Mouse (Mus musculus) stomach, embryonic 14.5 days (tissue): ENCODE results near the gene Foxj3. TPM values are rescaled to one million over a fixed set of nuclear protein-coding genes. Genes with fewer than 3 reads are reported as not detected.

ENCODE experiments used
- ATAC-seq: fragments of 200-750 bp; cut with Nextera tagmentation; 2 replicates; pipeline ENCODE4 v1.8.0; 2017; ENCODE audit warnings: low read depth, moderate TSS enrichment; ENCODE audit not compliant: insufficient number of reproducible peaks, insufficient read depth, low FRiP score
- H3K27ac ChIP-seq: fragments of 300-500 bp; sonication (generic); 2 replicates; pipeline ENCODE4 v1.5.1; 2014; ENCODE audit warnings: mild to moderate bottlenecking, low read length, moderate library complexity, mixed read lengths
- H3K27me3 ChIP-seq: fragments of 300-500 bp; sonication (generic); 2 replicates; pipeline ENCODE4 v1.6.1; 2014; ENCODE audit warnings: low read length, control low read depth, mixed read lengths; ENCODE audit not compliant: control insufficient read depth, insufficient read depth
- H3K36me3 ChIP-seq: fragments of 300-500 bp; sonication (generic); 2 replicates; pipeline ENCODE4 v1.6.1; 2014; ENCODE audit warnings: mild to moderate bottlenecking, control low read depth, low read length, moderate library complexity, mixed read lengths; ENCODE audit not compliant: control insufficient read depth, insufficient read depth
- H3K4me1 ChIP-seq: fragments of 300-500 bp; sonication (generic); 2 replicates; pipeline ENCODE4 v1.6.1; 2014; ENCODE audit warnings: low read length, control low read depth, mixed read lengths; ENCODE audit not compliant: control insufficient read depth, insufficient read depth
- H3K4me2 ChIP-seq: fragments of 300-500 bp; sonication (generic); replicated peaks from 2 replicates; pipeline ENCODE4 v1.6.1; 2014; ENCODE audit warnings: low read depth, low read length, control low read depth
- H3K4me3 ChIP-seq: fragments of 300-500 bp; sonication (generic); 2 replicates; pipeline ENCODE4 v1.5.1; 2014; ENCODE audit warnings: low read depth, low read length, control low read depth
- H3K9ac ChIP-seq: fragments of 300-500 bp; sonication (generic); replicated peaks from 2 replicates; pipeline ENCODE4 v1.6.1; 2014; ENCODE audit warnings: low read depth, mild to moderate bottlenecking, control low read depth, low read length, moderate library complexity, mixed read lengths
- H3K9me3 ChIP-seq: fragments of 300-500 bp; sonication (generic); 2 replicates; pipeline ENCODE4 v1.6.1; 2016; ENCODE audit warnings: low read depth, low read length, control low read depth; ENCODE audit not compliant: control insufficient read depth
- WGBS: fragments of 180-500 bp; shearing (Covaris S2); extraction: QIAGEN DNeasy Blood & Tissue Kit; methylation state at CpG from one replicate; pipeline ENCODE4 v1.1.7; 2014; 5-methylcytosine and 5-hydroxymethylcytosine counted together
- polyA plus RNA-seq: library from polyadenylated mRNA; unstranded; fragments of >200 nt; fragmentation: Nextera tagmentation; extraction: Ambion mirVana; gene quantifications from 2 replicates; pipeline ENCODE4 v1.2.1, GENCODE M21; 2014

The Foxj3 gene
- polyA plus RNA-seq, 1 experiment from 2014 or later, result 26.8 TPM

DNA sequence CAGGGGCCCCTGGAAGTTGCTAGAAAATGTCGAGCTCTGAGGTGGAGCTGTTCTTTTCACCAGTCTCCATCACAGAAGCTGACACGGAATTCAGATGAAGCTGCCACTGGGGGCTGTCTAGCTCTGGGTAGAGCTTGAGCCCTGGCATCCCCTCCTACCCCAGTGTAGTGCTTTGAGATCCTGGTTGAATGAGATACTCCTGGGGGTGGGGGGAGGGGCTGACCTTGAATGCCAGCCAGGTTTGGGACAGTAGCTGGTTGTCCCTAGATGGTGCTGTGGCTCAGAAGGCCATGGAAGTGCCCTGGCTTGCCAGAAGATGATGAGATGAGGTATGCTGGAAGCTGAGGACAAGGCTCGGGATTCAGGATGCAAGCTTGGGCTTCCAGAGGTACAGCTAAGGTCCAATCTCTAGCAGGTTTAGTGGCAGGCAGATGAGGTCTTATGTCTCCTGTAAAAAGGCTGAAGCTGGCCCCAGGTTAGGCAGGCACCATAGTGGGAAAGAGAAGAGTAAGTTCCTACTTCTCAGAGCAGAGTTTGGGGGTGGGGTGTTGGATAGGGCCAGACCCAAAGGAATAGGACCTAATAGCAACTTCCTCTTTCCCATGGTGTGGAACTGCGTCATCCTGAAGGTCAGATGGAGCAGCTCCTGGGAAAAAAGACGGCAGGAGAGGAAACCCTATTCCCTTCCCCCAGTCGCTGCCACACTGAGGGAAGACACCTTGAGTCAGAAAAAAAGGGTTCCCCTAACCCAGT is 98.3 kb downstream of the Foxj3 start:
- H3K27me3 ChIP-seq, result no peaks in the 10 kb centered on the region
- H3K36me3 ChIP-seq, result 0 out of 2 replicates have a peak, but pooled peaks cover 3% of the 10 kb centered on the region
- H3K9me3 ChIP-seq, result no peaks in the 10 kb centered on the region
- no peak overlapping the region for H3K4me3 ChIP-seq
- H3K4me1 ChIP-seq, result no peaks in the 10 kb centered on the region
- 60% methylated on average over 6 of the region's 6 CpGs for WGBS
- no peak overlapping the region for H3K27ac ChIP-seq
- no peak overlapping the region for H3K4me2 ChIP-seq
- no peak for ATAC-seq
- no peak overlapping the region for H3K9ac ChIP-seq

DNA sequence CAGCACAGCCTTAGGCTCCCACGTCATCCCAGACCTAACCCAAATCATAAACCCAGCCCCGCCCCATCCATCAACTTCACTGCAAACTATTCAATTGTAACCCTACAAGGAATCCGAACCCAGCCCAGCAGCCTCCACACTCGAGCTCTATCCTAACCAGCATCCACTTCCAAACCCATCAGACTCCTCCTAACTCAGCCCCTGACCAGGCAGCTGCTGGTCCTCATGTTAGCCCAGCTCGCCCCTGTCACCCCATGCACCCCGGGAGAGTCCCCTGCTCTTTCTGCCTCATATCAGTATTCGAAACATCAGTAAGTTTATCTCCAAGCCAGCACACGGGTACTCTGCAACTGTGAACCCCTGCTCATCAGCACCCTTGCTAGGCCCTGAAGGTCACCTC is 98.9 kb downstream of the Foxj3 start:
- no peak overlapping the region for H3K27ac ChIP-seq
- no peak overlapping the region for H3K4me2 ChIP-seq
- H3K4me3 ChIP-seq, result no peak overlapping the region
- H3K9ac ChIP-seq, result no peak overlapping the region
- no peaks in the 10 kb centered on the region for H3K36me3 ChIP-seq
- H3K9me3 ChIP-seq, result no peaks in the 10 kb centered on the region
- no peaks in the 10 kb centered on the region for H3K4me1 ChIP-seq
- no peaks in the 10 kb centered on the region for H3K27me3 ChIP-seq
- ATAC-seq, result no peak
- WGBS, result 70% methylated on average over 8 of the region's 8 CpGs

- H3K27ac ChIP-seq, result no peak overlapping the region
- 76% methylated on average over 7 of the region's 7 CpGs for WGBS
- no peak overlapping the region for H3K4me3 ChIP-seq
- no peak overlapping the region for H3K9ac ChIP-seq
- H3K9me3 ChIP-seq, result no peaks in the 10 kb centered on the region
- no peak overlapping the region for H3K4me2 ChIP-seq
- no peaks in the 10 kb centered on the region for H3K36me3 ChIP-seq
- ATAC-seq, result no peak
- no peaks in the 10 kb centered on the region for H3K4me1 ChIP-seq
- no peaks in the 10 kb centered on the region for H3K27me3 ChIP-seq
These were observed 99.9 kb downstream of the Foxj3 start for GRCm38 (mm10) chr4:119636731-119637130.

DNA sequence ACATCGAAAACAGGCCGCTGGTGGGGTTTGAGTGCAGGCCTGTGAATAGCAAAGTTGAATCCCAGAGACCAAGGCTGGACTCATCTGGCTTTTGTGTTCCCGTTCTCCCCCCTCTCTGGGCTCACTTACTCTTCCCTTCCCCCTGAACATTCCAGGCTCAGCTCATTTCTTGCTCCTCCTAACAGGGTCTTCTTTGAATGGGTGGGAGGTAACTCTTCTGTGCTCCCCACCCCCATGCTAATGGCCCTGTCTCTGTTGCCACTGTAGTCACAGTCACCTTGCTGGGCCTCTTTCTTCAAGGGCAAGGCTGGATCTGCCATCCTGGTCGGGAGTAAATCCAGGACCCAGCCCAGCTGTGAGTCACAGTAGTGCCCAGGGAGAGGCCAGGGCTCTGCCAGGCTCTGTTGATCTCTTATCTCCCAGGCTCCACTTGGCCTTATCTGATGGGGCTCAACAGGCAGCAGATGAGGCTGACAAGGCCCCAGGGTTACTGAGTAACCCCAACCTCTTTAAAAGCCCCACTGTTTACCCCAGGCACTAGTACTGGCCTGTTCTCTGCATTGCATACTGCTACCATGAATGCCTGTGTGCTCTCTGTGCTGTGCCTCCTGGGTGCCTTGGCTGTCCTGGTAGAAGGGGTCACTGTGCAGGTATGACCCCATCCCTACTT is 100.5 kb downstream of the Foxj3 start, which contains the start of gene Guca2a:
Gene Guca2a, plus strand, starts transcription at position 529 of the 670 bp plus-strand sequence.
- H3K4me3 ChIP-seq, result no peak within 1 kb of the TSS
- no peaks in the 10 kb centered on the region for H3K9me3 ChIP-seq
- no peaks in the 10 kb centered on the region for H3K27me3 ChIP-seq
- 60% methylated on average over 4 of the region's 4 CpGs for WGBS
- no peak within 1 kb of the TSS for H3K4me2 ChIP-seq
- no peak within 1 kb of the TSS for H3K27ac ChIP-seq
- no peaks in the 10 kb centered on the region for H3K4me1 ChIP-seq
- no peaks in the 10 kb centered on the region for H3K36me3 ChIP-seq
- no peak for ATAC-seq
- H3K9ac ChIP-seq, result no peak within 1 kb of the TSS

DNA sequence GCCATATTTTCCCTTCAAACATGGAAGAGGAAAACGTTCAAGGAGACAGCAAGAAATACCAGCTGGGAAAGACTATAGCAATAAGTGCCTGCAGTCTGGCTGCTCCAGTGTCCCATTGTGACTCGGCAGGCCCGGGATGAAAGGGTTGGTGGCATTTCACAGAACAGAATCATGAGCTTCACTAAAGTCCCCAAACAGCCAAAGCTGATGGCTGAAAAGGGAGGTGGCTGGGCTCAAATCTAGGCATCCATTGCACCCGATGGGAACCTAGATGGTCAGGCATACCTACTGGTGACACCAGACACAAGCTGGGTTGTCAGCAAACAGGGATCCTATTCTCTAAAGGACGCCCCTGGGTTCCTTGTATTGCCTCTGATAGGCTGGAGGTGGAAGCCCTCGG is 101.1 kb downstream of the Foxj3 start:
- H3K9me3 ChIP-seq, result no peaks in the 10 kb centered on the region
- no peak overlapping the region for H3K9ac ChIP-seq
- H3K4me1 ChIP-seq, result no peaks in the 10 kb centered on the region
- no peak overlapping the region for H3K4me2 ChIP-seq
- no peaks in the 10 kb centered on the region for H3K27me3 ChIP-seq
- H3K27ac ChIP-seq, result no peak overlapping the region
- WGBS, result 84% methylated on average over 6 of the region's 6 CpGs
- ATAC-seq, result no peak
- H3K36me3 ChIP-seq, result no peaks in the 10 kb centered on the region
- H3K4me3 ChIP-seq, result no peak overlapping the region

DNA sequence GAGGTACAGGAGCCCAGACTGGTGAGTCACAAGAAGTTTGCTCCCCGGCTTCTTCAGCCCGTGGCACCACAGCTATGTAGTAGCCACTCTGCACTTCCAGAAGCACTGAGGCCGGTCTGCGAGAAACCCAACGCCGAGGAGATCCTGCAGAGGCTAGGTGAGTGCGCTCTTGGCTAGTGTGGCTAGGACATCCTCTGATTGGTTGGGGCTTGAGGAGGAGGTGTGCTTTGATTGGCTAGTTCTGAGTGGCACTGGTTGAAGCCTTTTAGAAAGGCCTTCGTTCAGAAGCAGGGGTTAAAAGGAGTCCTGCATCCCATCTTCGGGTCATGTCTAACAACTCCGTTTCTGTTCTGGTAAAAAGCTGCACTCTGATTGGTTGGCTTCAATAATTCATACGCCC is 101.9 kb downstream of the Foxj3 start:
- WGBS, result 51% methylated on average over 11 of the region's 11 CpGs
- no peaks in the 10 kb centered on the region for H3K27me3 ChIP-seq
- no peaks in the 10 kb centered on the region for H3K36me3 ChIP-seq
- H3K9ac ChIP-seq, result no peak overlapping the region
- no peak overlapping the region for H3K4me2 ChIP-seq
- no peaks in the 10 kb centered on the region for H3K4me1 ChIP-seq
- H3K27ac ChIP-seq, result no peak overlapping the region
- H3K4me3 ChIP-seq, result no peak overlapping the region
- no peak for ATAC-seq
- no peaks in the 10 kb centered on the region for H3K9me3 ChIP-seq

DNA sequence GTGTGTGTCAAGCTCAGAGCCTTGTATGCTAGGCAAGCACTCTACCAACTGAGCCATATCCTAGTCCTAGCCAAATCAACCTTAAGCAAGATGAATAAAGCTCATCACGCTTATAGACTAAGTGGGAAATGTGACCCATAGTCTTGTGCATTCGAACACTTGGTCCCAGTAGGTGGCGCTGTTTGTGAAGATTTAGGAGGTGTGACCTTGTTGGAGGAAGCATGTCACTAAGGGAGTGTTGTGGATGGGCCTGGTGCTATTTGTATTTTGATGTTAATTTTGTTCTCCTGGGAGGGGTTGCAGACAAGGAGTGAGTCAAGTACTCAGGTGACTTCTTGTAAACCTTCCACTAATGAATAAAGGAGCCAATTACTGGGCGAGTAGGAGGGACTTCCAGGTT is 105.9 kb downstream of the Foxj3 start:
- Histone ChIP-seq H3K9ac (no peak overlapping the region), H3K9me3 (no peaks in the 10 kb centered on the region), H3K4me1 (no peaks in the 10 kb centered on the region), H3K27me3 (no peaks in the 10 kb centered on the region), H3K4me3 (no peak overlapping the region), H3K27ac (no peak overlapping the region), H3K36me3 (no peaks in the 10 kb centered on the region), H3K4me2 (no peak overlapping the region)
- no peak for ATAC-seq
- 83% methylated on average over 4 of the region's 4 CpGs for WGBS

DNA sequence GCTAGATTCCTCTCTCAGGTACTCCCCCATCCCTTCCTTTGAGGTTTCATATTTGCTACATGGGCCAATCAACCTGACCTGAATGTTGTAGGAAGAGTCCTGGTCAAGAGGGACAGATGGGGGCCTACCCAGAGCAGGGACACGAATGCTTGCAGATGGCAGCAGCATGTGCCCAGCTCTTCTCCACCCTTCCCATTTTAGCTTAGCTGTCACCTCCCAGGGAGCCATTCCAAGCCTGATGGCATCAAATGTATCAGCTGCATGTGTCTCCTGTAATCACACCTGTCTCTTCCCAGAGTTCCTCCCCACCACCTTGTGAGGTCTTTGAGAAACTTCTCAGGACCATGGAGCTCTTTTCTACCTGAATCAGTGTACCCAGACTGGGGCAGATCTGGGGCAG is 120.2 kb downstream of the Foxj3 start:
- WGBS, result 70% methylated on average over 1 of the region's 1 CpGs
- Histone ChIP-seq H3K36me3 (no peaks in the 10 kb centered on the region), H3K4me1 (no peaks in the 10 kb centered on the region), H3K4me3 (no peak overlapping the region), H3K27ac (no peak overlapping the region), H3K9ac (no peak overlapping the region), H3K27me3 (no peaks in the 10 kb centered on the region), H3K9me3 (0 out of 2 replicates have a peak, but pooled peaks cover 4% of the 10 kb centered on the region), H3K4me2 (no peak overlapping the region)
- no peak for ATAC-seq
